Mouse (Mus musculus) heart, embryonic 12.5 days (tissue): ENCODE results near the gene Klhl42. TPM values are rescaled to one million over a fixed set of nuclear protein-coding genes. Genes with fewer than 3 reads are reported as not detected.

Source experiments
- ATAC-seq: fragments of 200-750 bp; cut with Nextera tagmentation; 2 replicates; pipeline ENCODE4 v1.8.0; 2017; ENCODE audit warnings: moderate TSS enrichment, moderate library complexity; ENCODE audit not compliant: insufficient number of reproducible peaks, low FRiP score
- H3K27ac ChIP-seq: fragments of 300-500 bp; sonication (generic); 2 replicates; pipeline ENCODE4 v1.5.1; 2016; ENCODE audit warnings: mild to moderate bottlenecking, moderate library complexity; ENCODE audit not compliant: poor library complexity, severe bottlenecking
- H3K27me3 ChIP-seq: fragments of 300-500 bp; sonication (generic); replicated peaks from 2 replicates; pipeline ENCODE4 v1.6.1; 2016; ENCODE audit warnings: mild to moderate bottlenecking, moderate library complexity
- H3K36me3 ChIP-seq: fragments of 300-500 bp; sonication (generic); 2 replicates; pipeline ENCODE4 v1.6.1; 2016; ENCODE audit warnings: mild to moderate bottlenecking, moderate library complexity
- H3K4me1 ChIP-seq: fragments of 300-500 bp; sonication (generic); replicated peaks from 2 replicates; pipeline ENCODE4 v1.6.1; 2016; ENCODE audit warnings: mild to moderate bottlenecking
- H3K4me2 ChIP-seq: fragments of 300-500 bp; sonication (generic); 2 replicates; pipeline ENCODE4 v1.6.1; 2016; ENCODE audit warnings: mild to moderate bottlenecking, moderate library complexity
- H3K4me3 ChIP-seq: fragments of 300-500 bp; sonication (generic); 2 replicates; pipeline ENCODE4 v1.5.1; 2016; ENCODE audit warnings: mild to moderate bottlenecking
- H3K9ac ChIP-seq: fragments of 300-500 bp; sonication (generic); 2 replicates; pipeline ENCODE4 v1.6.1; 2016; ENCODE audit warnings: mild to moderate bottlenecking, moderate library complexity
- H3K9me3 ChIP-seq: fragments of 300-500 bp; sonication (generic); replicated peaks from 2 replicates; pipeline ENCODE4 v1.6.1; 2016; ENCODE audit warnings: mild to moderate bottlenecking, moderate library complexity
- WGBS: fragments of 180-500 bp; shearing (Covaris S2); methylation state at CpG from one replicate; pipeline ENCODE4 v1.1.7; 2016; 5-methylcytosine and 5-hydroxymethylcytosine counted together
- polyA plus RNA-seq: library from polyadenylated mRNA; unstranded; fragments of >200 nt; fragmentation: Nextera tagmentation; extraction: Ambion mirVana; gene quantifications from 2 replicates; pipeline ENCODE4 v1.2.1, GENCODE M21; 2016

Klhl42 gene
- polyA plus RNA-seq: 7.4 and 7.9 TPM in 2 replicates

- Histone ChIP-seq H3K4me1 (peaks cover 36% of the 10 kb centered on the region), H3K4me3 (peak within 1 kb of the TSS; percentile 81), H3K27me3 (peaks cover 10% of the 10 kb centered on the region; the same call in 1 of the 2 replicates), H3K27ac (peak within 1 kb of the TSS; percentile 72), H3K4me2 (peak within 1 kb of the TSS; percentile 98), H3K36me3 (peaks cover 22% of the 10 kb centered on the region), H3K9me3 (no peaks in the 10 kb centered on the region), H3K9ac (peak within 1 kb of the TSS; percentile 91)
- peak; percentile 87 for ATAC-seq
- under 1% methylated on average over 99 of the region's 99 CpGs for WGBS
These were observed at the start of gene Klhl42 for GRCm38 (mm10) chr6:147091136-147092120. TSS of gene Klhl42 (plus strand) at chr6:147091379.

- peak within 1 kb of the TSS; percentile 76 for H3K4me2 ChIP-seq
- no peaks in the 10 kb centered on the region; the same call in 1 of the 2 replicates for H3K9me3 ChIP-seq
- H3K36me3 ChIP-seq: peaks cover 17% of the 10 kb centered on the region
- WGBS: 3% methylated on average over 66 of the region's 66 CpGs
- peak; percentile 97 for ATAC-seq
- peak within 1 kb of the TSS; percentile 91 for H3K4me3 ChIP-seq
- peak within 1 kb of the TSS; percentile 87 for H3K27ac ChIP-seq
- H3K27me3 ChIP-seq: 0 out of 2 replicates have a peak, but pooled peaks cover 2% of the 10 kb centered on the region
- H3K4me1 ChIP-seq: peaks cover 18% of the 10 kb centered on the region
- H3K9ac ChIP-seq: peak within 1 kb of the TSS; percentile 95
These were observed 48.6 kb upstream of the Klhl42 start, which contains the start of gene Mrps35 for GRCm38 (mm10) chr6:147042291-147043290. TSS of gene Mrps35 (plus strand) at chr6:147042764.

- Histone ChIP-seq H3K9ac (peak overlapping the region; percentile 95), H3K4me1 (peaks cover 18% of the 10 kb centered on the region), H3K4me2 (peak overlapping the region; percentile 76), H3K36me3 (peaks cover 26% of the 10 kb centered on the region), H3K9me3 (no peaks in the 10 kb centered on the region; the same call in 1 of the 2 replicates), H3K4me3 (peak overlapping the region; percentile 91), H3K27me3 (0 out of 2 replicates have a peak, but pooled peaks cover 2% of the 10 kb centered on the region), H3K27ac (no peak overlapping the region)
- no peak for ATAC-seq
- 49% methylated on average over 7 of the region's 7 CpGs for WGBS
These were observed 47.5 kb upstream of the Klhl42 start for GRCm38 (mm10) chr6:147043633-147044032.

GRCm38 (mm10) chr6:147049239-147049805, 41.9 kb upstream of the Klhl42 start:
- Histone ChIP-seq H3K27ac (no peak overlapping the region), H3K9me3 (no peaks in the 10 kb centered on the region), H3K9ac (no peak overlapping the region), H3K27me3 (no peaks in the 10 kb centered on the region), H3K4me1 (peaks cover 5% of the 10 kb centered on the region), H3K36me3 (peaks cover 73% of the 10 kb centered on the region), H3K4me2 (no peak overlapping the region), H3K4me3 (no peak overlapping the region)
- ATAC-seq: no peak
- WGBS: 93% methylated on average over 13 of the region's 13 CpGs

- no peaks in the 10 kb centered on the region for H3K9me3 ChIP-seq
- no peak overlapping the region for H3K4me2 ChIP-seq
- no peak for ATAC-seq
- H3K9ac ChIP-seq: no peak overlapping the region
- peaks cover 86% of the 10 kb centered on the region for H3K36me3 ChIP-seq
- no peak overlapping the region for H3K27ac ChIP-seq
- H3K4me3 ChIP-seq: no peak overlapping the region
- no peaks in the 10 kb centered on the region for H3K27me3 ChIP-seq
- H3K4me1 ChIP-seq: peaks cover 15% of the 10 kb centered on the region
- 89% methylated on average over 8 of the region's 8 CpGs for WGBS
These were observed 39.5 kb upstream of the Klhl42 start for GRCm38 (mm10) chr6:147051666-147052065.

- WGBS: 89% methylated on average over 9 of the region's 9 CpGs
- ATAC-seq: no peak
- Histone ChIP-seq H3K9me3 (no peaks in the 10 kb centered on the region), H3K9ac (no peak overlapping the region), H3K36me3 (peaks cover 86% of the 10 kb centered on the region), H3K4me1 (peaks cover 15% of the 10 kb centered on the region), H3K4me3 (no peak overlapping the region), H3K27ac (no peak overlapping the region), H3K27me3 (no peaks in the 10 kb centered on the region), H3K4me2 (no peak overlapping the region)
These were observed 38.7 kb upstream of the Klhl42 start for GRCm38 (mm10) chr6:147052440-147052839.

- H3K36me3 ChIP-seq: peaks cover 73% of the 10 kb centered on the region
- H3K9ac ChIP-seq: no peak overlapping the region
- H3K4me2 ChIP-seq: no peak overlapping the region
- no peak for ATAC-seq
- no peaks in the 10 kb centered on the region for H3K27me3 ChIP-seq
- H3K4me1 ChIP-seq: peaks cover 15% of the 10 kb centered on the region
- H3K27ac ChIP-seq: no peak overlapping the region
- WGBS: 91% methylated on average over 19 of the region's 19 CpGs
- no peaks in the 10 kb centered on the region for H3K9me3 ChIP-seq
- H3K4me3 ChIP-seq: no peak overlapping the region
These were observed 37.2 kb upstream of the Klhl42 start for GRCm38 (mm10) chr6:147053785-147054646.

GRCm38 (mm10) chr6:147055374-147055977, 35.7 kb upstream of the Klhl42 start:
- H3K9ac ChIP-seq: no peak overlapping the region
- WGBS: 70% methylated on average over 10 of the region's 10 CpGs
- H3K27ac ChIP-seq: no peak overlapping the region
- no peak overlapping the region for H3K4me3 ChIP-seq
- H3K36me3 ChIP-seq: peaks cover 66% of the 10 kb centered on the region
- H3K4me1 ChIP-seq: peaks cover 15% of the 10 kb centered on the region
- H3K9me3 ChIP-seq: no peaks in the 10 kb centered on the region
- no peaks in the 10 kb centered on the region for H3K27me3 ChIP-seq
- ATAC-seq: no peak; the same call in 1 of the 2 replicates
- no peak overlapping the region for H3K4me2 ChIP-seq

GRCm38 (mm10) chr6:147059326-147059725, 31.9 kb upstream of the Klhl42 start:
- Histone ChIP-seq H3K4me2 (no peak overlapping the region), H3K27ac (no peak overlapping the region), H3K9ac (no peak overlapping the region), H3K4me3 (no peak overlapping the region), H3K9me3 (no peaks in the 10 kb centered on the region), H3K36me3 (peaks cover 63% of the 10 kb centered on the region), H3K27me3 (no peaks in the 10 kb centered on the region), H3K4me1 (peaks cover 15% of the 10 kb centered on the region)
- no peak for ATAC-seq
- WGBS: 71% methylated on average over 7 of the region's 7 CpGs
